Mouse (Mus musculus): ENCODE measurements at regions not wholly inside any gene's neighbourhood (a gene's known extent, or its start where the extent isn't known, plus 50 kb on each side); places are given as distances from the start of the nearest gene placed in this dataset.

DNA sequence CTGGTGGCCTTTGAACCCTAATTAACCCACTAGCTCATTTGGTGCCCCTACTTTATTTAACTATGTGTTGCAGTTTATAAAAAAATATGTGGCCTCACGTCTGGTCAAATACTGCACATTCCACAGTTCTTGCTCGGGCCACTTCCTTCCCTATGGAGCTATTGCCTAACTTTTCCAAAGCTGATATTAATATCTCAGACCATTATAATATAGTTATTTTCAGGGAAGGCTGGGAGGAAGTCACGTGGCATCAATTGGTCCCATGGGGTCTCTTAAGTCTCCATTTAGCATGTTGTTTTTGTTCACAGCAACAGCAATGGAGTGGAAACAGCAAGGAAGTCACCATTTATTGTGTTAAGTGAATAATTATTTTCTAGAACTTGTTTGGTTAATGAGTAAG lies 292.9 kb downstream of the Hlx start:
- ATAC-seq (ENCODE audit: low FRiP score, low TSS enrichment) (no peak; the same call in 1 of the 2 replicates), DNase-seq (ENCODE audit: low spot score) (no peak)
- TF ChIP-seq CTCF (IDR thresholded peaks at IDR 0.05; ENCODE audit: low read depth), result no peak
- no peak for TF ChIP-seq EP300 (optimal IDR thresholded peaks at IDR 0.05)
- no peaks in the 10 kb centered on the region for H3K9me3 ChIP-seq (ENCODE audit: control insufficient read depth, low read length)
- no peaks in the 10 kb centered on the region for H3K36me3 ChIP-seq (ENCODE audit: control insufficient read depth, insufficient read depth, low read length)
- H3K27ac ChIP-seq (replicated peaks), result no peak overlapping the region
- H3K4me3 ChIP-seq (ENCODE audit: low read depth, low read length), result no peak overlapping the region
- no peaks in the 10 kb centered on the region for H3K4me1 ChIP-seq (replicated peaks; ENCODE audit: control insufficient read depth, insufficient read depth)
- 47% methylated on average over 3 of the region's 3 CpGs for WGBS
- no peak overlapping the region for H3K9ac ChIP-seq (ENCODE audit: low read length)
- no peak overlapping the region for H3K4me2 ChIP-seq (replicated peaks; ENCODE audit: low read depth)
- H3K27me3 ChIP-seq (ENCODE audit: control insufficient read depth, insufficient read depth, low read length), result no peaks in the 10 kb centered on the region

GRCm38 (mm10) chr1:184436387-184436786 lies 296.0 kb downstream of the Hlx start:
- DNase-seq (ENCODE audit: low spot score) (no peak), ATAC-seq (ENCODE audit: low FRiP score, low TSS enrichment) (no peak)
- no peak overlapping the region for H3K9ac ChIP-seq (ENCODE audit: low read length)
- H3K4me2 ChIP-seq (replicated peaks; ENCODE audit: low read depth), result no peak overlapping the region
- H3K36me3 ChIP-seq (ENCODE audit: control insufficient read depth, insufficient read depth, low read length), result no peaks in the 10 kb centered on the region
- TF ChIP-seq EP300 (optimal IDR thresholded peaks at IDR 0.05), result no peak
- TF ChIP-seq CTCF (IDR thresholded peaks at IDR 0.05; ENCODE audit: low read depth), result no peak
- H3K4me3 ChIP-seq (ENCODE audit: low read depth, low read length), result no peak overlapping the region
- H3K4me1 ChIP-seq (replicated peaks; ENCODE audit: control insufficient read depth, insufficient read depth), result no peaks in the 10 kb centered on the region
- H3K27me3 ChIP-seq (ENCODE audit: control insufficient read depth, insufficient read depth, low read length), result no peaks in the 10 kb centered on the region
- 85% methylated on average over 3 of the region's 3 CpGs for WGBS
- H3K9me3 ChIP-seq (ENCODE audit: control insufficient read depth, low read length), result no peaks in the 10 kb centered on the region
- no peak overlapping the region for H3K27ac ChIP-seq (replicated peaks)

GRCm38 (mm10) chr1:184428612-184429011 lies 303.8 kb downstream of the Hlx start:
- no peak for DNase-seq (ENCODE audit: low spot score)
- Histone ChIP-seq H3K4me1 (replicated peaks; ENCODE audit: control insufficient read depth, insufficient read depth) (no peaks in the 10 kb centered on the region), H3K4me3 (ENCODE audit: low read depth, low read length) (no peak overlapping the region), H3K36me3 (ENCODE audit: control insufficient read depth, insufficient read depth, low read length) (no peaks in the 10 kb centered on the region), H3K27me3 (ENCODE audit: control insufficient read depth, insufficient read depth, low read length) (no peaks in the 10 kb centered on the region), H3K27ac (replicated peaks) (no peak overlapping the region), H3K4me2 (replicated peaks; ENCODE audit: low read depth) (no peak overlapping the region), H3K9ac (ENCODE audit: low read length) (no peak overlapping the region), H3K9me3 (ENCODE audit: control insufficient read depth, low read length) (no peaks in the 10 kb centered on the region)
- no peak for ATAC-seq (ENCODE audit: low FRiP score, low TSS enrichment)
- WGBS, result 55% methylated on average over 8 of the region's 8 CpGs
- TF ChIP-seq EP300 (optimal IDR thresholded peaks at IDR 0.05) (no peak), CTCF (IDR thresholded peaks at IDR 0.05; ENCODE audit: low read depth) (no peak)

DNA sequence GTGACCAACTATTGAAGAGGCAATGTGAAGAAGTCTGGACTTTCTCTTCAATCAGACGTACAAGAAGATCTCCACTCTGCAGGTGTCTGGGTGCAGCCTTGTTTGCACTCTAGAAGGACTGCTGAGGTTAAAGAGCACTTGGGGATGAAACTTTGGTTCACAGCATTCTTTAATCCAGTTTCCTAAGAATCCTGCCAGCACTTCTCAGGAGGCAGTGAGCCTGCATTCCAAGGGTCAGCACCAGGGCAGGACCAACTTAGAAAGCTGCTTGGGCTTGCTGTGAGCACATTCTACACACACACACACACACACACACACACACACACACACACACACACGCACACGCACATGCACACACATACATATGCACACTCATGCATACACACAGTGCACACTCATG lies 304.4 kb downstream of the Hlx start:
- Histone ChIP-seq H3K27ac (replicated peaks) (no peak overlapping the region), H3K4me3 (ENCODE audit: low read depth, low read length) (no peak overlapping the region), H3K9ac (ENCODE audit: low read length) (no peak overlapping the region), H3K36me3 (ENCODE audit: control insufficient read depth, insufficient read depth, low read length) (no peaks in the 10 kb centered on the region), H3K4me2 (replicated peaks; ENCODE audit: low read depth) (no peak overlapping the region), H3K9me3 (ENCODE audit: control insufficient read depth, low read length) (no peaks in the 10 kb centered on the region), H3K4me1 (replicated peaks; ENCODE audit: control insufficient read depth, insufficient read depth) (no peaks in the 10 kb centered on the region), H3K27me3 (ENCODE audit: control insufficient read depth, insufficient read depth, low read length) (no peaks in the 10 kb centered on the region)
- DNase-seq (ENCODE audit: low spot score), result no peak
- 76% methylated on average over 3 of the region's 3 CpGs for WGBS
- ATAC-seq (ENCODE audit: low FRiP score, low TSS enrichment), result no peak
- no peak for TF ChIP-seq EP300 (optimal IDR thresholded peaks at IDR 0.05)
- no peak for TF ChIP-seq CTCF (IDR thresholded peaks at IDR 0.05; ENCODE audit: low read depth)

DNA sequence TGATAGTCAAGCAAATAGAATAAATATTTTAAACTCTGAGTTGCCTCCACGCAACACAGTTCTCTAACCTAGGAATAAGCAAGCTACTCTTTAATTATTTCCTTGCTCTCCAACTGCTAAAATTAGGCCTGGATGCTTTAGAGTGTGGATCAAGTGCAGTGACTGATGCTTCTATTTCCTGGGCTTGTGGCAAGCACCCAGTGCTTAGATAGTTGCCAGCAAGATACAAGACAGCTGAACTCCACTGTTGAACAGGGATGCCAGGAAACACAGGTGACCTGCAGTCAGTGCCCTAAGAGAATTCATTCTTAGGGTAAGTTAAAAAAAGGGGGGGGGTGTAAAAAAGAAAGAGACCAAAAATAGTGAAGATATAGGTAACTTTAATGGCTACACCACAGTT lies 306.7 kb downstream of the Hlx start:
- Histone ChIP-seq H3K36me3 (ENCODE audit: control insufficient read depth, insufficient read depth, low read length) (no peaks in the 10 kb centered on the region), H3K27ac (replicated peaks) (no peak overlapping the region), H3K9ac (ENCODE audit: low read length) (no peak overlapping the region), H3K27me3 (ENCODE audit: control insufficient read depth, insufficient read depth, low read length) (no peaks in the 10 kb centered on the region), H3K9me3 (ENCODE audit: control insufficient read depth, low read length) (no peaks in the 10 kb centered on the region), H3K4me2 (replicated peaks; ENCODE audit: low read depth) (no peak overlapping the region), H3K4me1 (replicated peaks; ENCODE audit: control insufficient read depth, insufficient read depth) (no peaks in the 10 kb centered on the region), H3K4me3 (ENCODE audit: low read depth, low read length) (no peak overlapping the region)
- no peak for ATAC-seq (ENCODE audit: low FRiP score, low TSS enrichment)
- 67% methylated on average over 1 of the region's 1 CpGs for WGBS
- DNase-seq (ENCODE audit: low spot score), result no peak
- TF ChIP-seq EP300 (optimal IDR thresholded peaks at IDR 0.05) (no peak), CTCF (IDR thresholded peaks at IDR 0.05; ENCODE audit: low read depth) (no peak)

- Histone ChIP-seq H3K4me2 (replicated peaks; ENCODE audit: low read depth) (no peak overlapping the region), H3K36me3 (ENCODE audit: control insufficient read depth, insufficient read depth, low read length) (no peaks in the 10 kb centered on the region), H3K9ac (ENCODE audit: low read length) (no peak overlapping the region), H3K27me3 (ENCODE audit: control insufficient read depth, insufficient read depth, low read length) (no peaks in the 10 kb centered on the region), H3K4me3 (ENCODE audit: low read depth, low read length) (no peak overlapping the region), H3K4me1 (replicated peaks; ENCODE audit: control insufficient read depth, insufficient read depth) (no peaks in the 10 kb centered on the region), H3K27ac (replicated peaks) (no peak overlapping the region), H3K9me3 (ENCODE audit: control insufficient read depth, low read length) (no peaks in the 10 kb centered on the region)
- WGBS, result 76% methylated on average over 2 of the region's 2 CpGs
- TF ChIP-seq CTCF (IDR thresholded peaks at IDR 0.05; ENCODE audit: low read depth) (no peak), EP300 (optimal IDR thresholded peaks at IDR 0.05) (no peak)
- DNase-seq (ENCODE audit: low spot score), result no peak
- ATAC-seq (ENCODE audit: low FRiP score, low TSS enrichment), result no peak
Observed at GRCm38 (mm10) chr1:184424035-184424434, 308.4 kb downstream of the Hlx start.
